Mouse (Mus musculus) testis, adult 2 months (tissue): ENCODE results near the gene Slc41a1.
"Not testable (repeated sequence)": the region's sequence is repeated elsewhere in the genome, so short reads cannot be mapped to it uniquely, and the experiment has no call there.

ENCODE experiments used
- CTCF ChIP-seq: fragments of 200-500 bp; IDR thresholded peaks from 2 replicates; pipeline ENCODE4 v1.5.1; 2012; ENCODE audit warnings: low read depth, mild to moderate bottlenecking, inconsistent platforms, low read length, moderate library complexity; ENCODE audit not compliant: control insufficient read depth, insufficient read depth, insufficient replicate concordance
- POLR2A ChIP-seq: fragments of 200-500 bp; IDR thresholded peaks from 2 replicates; pipeline ENCODE4 v1.6.1; 2012; ENCODE audit warnings: low read depth, mild to moderate bottlenecking, inconsistent platforms, low read length, moderate library complexity; ENCODE audit not compliant: control insufficient read depth

GRCm38 (mm10) chr1:131820353-131820752, 6.9 kb upstream of the Slc41a1 start:
- TF ChIP-seq CTCF, POLR2A: not testable (repeated sequence)
